Mouse (Mus musculus) E14TG2a.4 (cell line): ENCODE measurements around the gene Ston1.
A peak's percentile ranks its signal among the peaks of the same experiment; 100 is the strongest.

Experiments
- H3K27me3 ChIP-seq: 2 replicates; pipeline ENCODE4 v1.6.1; 2014; ENCODE audit warnings: low read length, control low read depth; ENCODE audit not compliant: insufficient read depth
- H3K36me3 ChIP-seq: 2 replicates; pipeline ENCODE4 v1.6.1; 2014; ENCODE audit warnings: low read length, control low read depth; ENCODE audit not compliant: insufficient read depth
- H3K4me1 ChIP-seq: replicated peaks from 2 replicates; pipeline ENCODE4 v1.6.1; 2014; ENCODE audit warnings: low read depth, low read length, control low read depth
- H3K4me3 ChIP-seq: replicated peaks from 2 replicates; pipeline ENCODE4 v1.5.1; 2014; ENCODE audit warnings: mild to moderate bottlenecking, low read length
- H3K9me3 ChIP-seq: 2 replicates; pipeline ENCODE4 v1.6.1; 2014; ENCODE audit warnings: low read length, control low read depth
- CTCF ChIP-seq: conservative IDR thresholded peaks from 2 replicates; pipeline ENCODE4 v1.5.1; 2014; ENCODE audit warnings: low read length
- NANOG ChIP-seq: IDR thresholded peaks from 2 replicates; pipeline ENCODE4 v1.6.1; 2014; ENCODE audit warnings: borderline replicate concordance, low read length, mixed read lengths
- POU5F1 ChIP-seq: IDR thresholded peaks from 2 replicates; pipeline ENCODE4 v1.6.1; 2014; ENCODE audit warnings: low read length, borderline replicate concordance

Ston1 gene

DNA sequence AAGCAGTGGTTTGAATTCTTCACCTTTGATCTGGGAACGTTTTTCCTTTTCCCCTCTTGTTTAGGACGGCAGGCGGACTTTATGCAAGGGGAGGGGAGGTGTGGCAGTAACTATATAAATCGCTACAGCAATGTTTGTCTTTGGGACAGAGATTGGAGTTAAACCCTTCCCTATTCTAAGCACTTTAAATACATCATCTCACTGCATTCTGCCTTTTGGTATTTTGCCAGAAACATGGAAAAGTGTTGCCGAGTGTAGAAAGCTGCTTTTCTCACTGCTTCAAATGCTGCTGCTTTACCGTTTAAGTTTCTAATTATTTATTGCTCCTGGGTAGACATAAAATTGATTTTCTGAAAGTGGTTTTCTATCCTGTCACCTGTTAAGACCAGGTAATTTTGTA is 104.9 kb downstream of the Ston1 start:
- peaks cover 27% of the 10 kb centered on the region for H3K4me1 ChIP-seq
- H3K36me3 ChIP-seq: no peaks in the 10 kb centered on the region
- TF ChIP-seq CTCF: no peak
- peaks cover 6% of the 10 kb centered on the region; the same call in 1 of the 2 replicates for H3K9me3 ChIP-seq
- H3K27me3 ChIP-seq: no peaks in the 10 kb centered on the region
- H3K4me3 ChIP-seq: no peak overlapping the region

DNA sequence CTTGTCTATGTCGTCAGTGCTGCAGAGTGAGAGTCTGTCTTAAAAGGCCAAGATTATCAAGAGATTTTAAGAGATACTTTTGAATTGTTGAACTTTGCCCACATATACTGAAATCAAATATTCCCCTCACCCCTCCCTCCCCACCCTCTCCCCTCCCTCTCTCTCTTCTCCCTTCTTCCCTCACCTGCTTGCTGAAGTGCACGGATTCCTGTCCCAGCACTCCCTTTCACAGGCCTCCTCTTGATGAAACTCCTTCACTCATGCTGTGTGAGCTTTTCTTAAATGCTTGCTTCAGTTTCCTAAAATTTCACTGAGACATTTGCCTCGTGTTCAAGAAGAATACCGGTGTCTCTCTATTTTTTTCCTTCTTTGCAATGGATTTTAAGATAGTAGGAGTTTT is 105.6 kb downstream of the Ston1 start:
- H3K4me1 ChIP-seq: peaks cover 31% of the 10 kb centered on the region
- TF ChIP-seq POU5F1 (no peak), CTCF (no peak), NANOG (no peak)

DNA sequence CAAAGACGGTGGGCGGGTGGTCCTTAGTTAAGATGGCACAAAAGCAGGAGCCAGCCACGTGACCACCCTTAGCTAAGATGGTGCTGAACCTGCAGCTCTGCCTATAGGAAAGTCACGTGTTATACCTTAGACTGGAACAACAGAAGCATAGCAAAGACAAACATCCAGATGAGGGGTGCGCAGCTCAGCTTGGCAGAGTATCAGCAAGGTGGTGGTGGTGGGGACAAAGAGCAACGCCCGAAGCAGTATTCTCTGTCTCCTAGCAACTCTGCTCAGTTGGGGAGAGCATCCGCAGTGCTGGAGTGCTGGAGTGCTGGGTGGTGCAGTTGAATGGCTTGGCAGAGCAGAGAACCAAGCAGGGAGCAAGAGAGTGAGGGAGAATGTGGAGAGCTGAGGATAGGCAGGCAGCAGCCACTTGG is 108.8 kb downstream of the Ston1 start:
- Histone ChIP-seq H3K27me3 (no peaks in the 10 kb centered on the region), H3K36me3 (no peaks in the 10 kb centered on the region), H3K9me3 (no peaks in the 10 kb centered on the region), H3K4me3 (peak overlapping the region; percentile 26; the same call in 1 of the 2 replicates), H3K4me1 (peaks cover 25% of the 10 kb centered on the region)
- no peak for TF ChIP-seq NANOG

More for the DNA sequence above, 105.6 kb downstream of the Ston1 start:
- Histone ChIP-seq H3K4me3 (no peak overlapping the region), H3K36me3 (no peaks in the 10 kb centered on the region), H3K9me3 (peaks cover 6% of the 10 kb centered on the region; the same call in 1 of the 2 replicates), H3K27me3 (no peaks in the 10 kb centered on the region)
